Mouse (Mus musculus) spleen, adult 2 months (tissue): ENCODE data around the gene Gatd1.

Source experiments
- CTCF ChIP-seq: fragments of 200-500 bp; IDR thresholded peaks from 2 replicates; pipeline ENCODE4 v1.5.1; 2011; ENCODE audit warnings: mild to moderate bottlenecking, inconsistent platforms; ENCODE audit not compliant: insufficient read depth, insufficient read length, insufficient replicate concordance; ENCODE audit errors: extremely low read depth
- POLR2A ChIP-seq: fragments of 200-500 bp; IDR thresholded peaks from 2 replicates; pipeline ENCODE4 v1.6.1; 2011; ENCODE audit warnings: low read depth, low read length, inconsistent platforms

DNA sequence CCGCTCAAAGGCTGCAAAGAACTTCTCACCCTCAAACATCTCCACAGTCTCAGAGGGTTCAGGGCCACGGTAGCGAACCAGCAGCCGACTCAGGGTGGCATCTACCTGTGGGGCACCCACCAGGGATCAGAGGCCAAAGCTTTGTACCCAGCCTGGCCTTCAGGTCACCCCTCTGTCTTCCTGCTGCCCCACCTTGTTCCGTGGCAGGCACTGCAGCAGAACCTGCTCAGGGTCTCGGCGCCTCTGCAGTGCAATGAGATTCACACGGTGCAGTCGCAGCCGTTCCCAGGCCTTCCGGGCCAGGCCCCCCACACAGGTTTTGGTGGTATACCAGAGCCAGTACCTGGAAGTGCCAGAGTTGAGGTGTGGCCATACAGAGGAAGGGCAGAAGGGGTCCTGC, 25.9 kb upstream of the Gatd1 start:
- TF ChIP-seq CTCF (no peak), POLR2A (no peak)
